Mouse (Mus musculus): ENCODE data around the gene Rev1. TPM values are rescaled to one million over a fixed set of nuclear protein-coding genes. Genes with fewer than 3 reads are reported as not detected.

The Rev1 gene
- polyA plus RNA-seq, 1 experiment, result 0.33 TPM

- Histone ChIP-seq H3K4me1 (ENCODE audit: control insufficient read depth) (no peaks in the 10 kb centered on the region; the same call in 1 of the 2 replicates), H3K4me3 (replicated peaks) (no peak overlapping the region), H3K9me3 (ENCODE audit: control insufficient read depth, low read length) (no peaks in the 10 kb centered on the region), H3K27me3 (ENCODE audit: control insufficient read depth) (no peaks in the 10 kb centered on the region; the same call in 1 of the 2 replicates), H3K36me3 (ENCODE audit: control insufficient read depth) (no peaks in the 10 kb centered on the region)
- TF ChIP-seq TAL1 (IDR thresholded peaks at IDR 0.05; ENCODE audit: low read length) (no peak), GATA1 (IDR thresholded peaks at IDR 0.05; ENCODE audit: low read length) (no peak)
Observed at GRCm38 (mm10) chr1:38139396-38139795, 9.8 kb upstream of the Rev1 start.

GRCm38 (mm10) chr1:38132942-38133341 is 3.3 kb upstream of the Rev1 start:
- peaks cover 35% of the 10 kb centered on the region for H3K4me1 ChIP-seq (ENCODE audit: control insufficient read depth)
- H3K36me3 ChIP-seq (ENCODE audit: control insufficient read depth), result no peaks in the 10 kb centered on the region; the same call in 1 of the 2 replicates
- no peak overlapping the region for H3K4me3 ChIP-seq (replicated peaks)
- no peaks in the 10 kb centered on the region; the same call in 1 of the 2 replicates for H3K27me3 ChIP-seq (ENCODE audit: control insufficient read depth)
- H3K9me3 ChIP-seq (ENCODE audit: control insufficient read depth, low read length), result no peaks in the 10 kb centered on the region
- TF ChIP-seq GATA1 (IDR thresholded peaks at IDR 0.05; ENCODE audit: low read length) (no peak), TAL1 (IDR thresholded peaks at IDR 0.05; ENCODE audit: low read length) (no peak)

DNA sequence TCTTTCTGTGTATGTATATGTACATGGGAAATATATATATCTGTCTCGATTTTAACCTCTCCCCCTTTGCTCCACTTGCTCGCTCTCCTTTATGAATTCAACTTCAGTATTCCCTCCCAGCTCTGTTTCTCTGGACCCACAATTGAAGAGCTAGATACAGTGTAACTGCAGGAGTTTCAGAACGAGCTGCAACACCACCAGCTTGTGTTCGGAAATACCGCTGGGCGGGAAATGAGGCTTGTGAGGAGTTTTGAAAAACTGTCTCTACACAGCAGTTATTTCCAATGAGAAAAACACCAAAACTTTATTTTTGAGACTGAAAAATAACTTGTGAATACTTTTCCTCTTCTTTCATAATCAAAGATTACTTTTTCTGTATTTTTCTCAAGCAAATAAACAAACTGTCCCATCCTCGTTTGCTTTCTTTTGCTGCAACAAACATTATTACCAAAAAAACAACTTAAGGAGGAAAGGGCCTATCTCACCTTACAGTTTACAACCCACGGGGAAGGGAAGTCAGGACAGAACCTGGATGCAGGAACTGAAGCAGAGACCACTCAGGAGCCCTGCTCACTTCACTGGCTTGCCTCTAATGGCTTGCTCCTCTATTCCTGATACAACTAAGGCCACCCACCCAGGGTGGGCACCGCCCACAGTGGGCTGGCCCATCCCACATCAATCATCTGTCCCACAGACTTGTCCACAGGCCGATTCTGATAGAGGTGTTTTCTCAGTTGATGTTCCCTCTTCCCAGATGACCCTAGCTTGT is 1.3 kb upstream of the Rev1 start:
- Histone ChIP-seq H3K9me3 (ENCODE audit: control insufficient read depth, low read length) (no peaks in the 10 kb centered on the region), H3K27me3 (ENCODE audit: control insufficient read depth) (no peaks in the 10 kb centered on the region), H3K4me1 (ENCODE audit: control insufficient read depth) (peaks cover 52% of the 10 kb centered on the region), H3K4me3 (replicated peaks) (peak overlapping the region; percentile 94), H3K36me3 (ENCODE audit: control insufficient read depth) (peaks cover 10% of the 10 kb centered on the region)
- no peak for TF ChIP-seq GATA1 (IDR thresholded peaks at IDR 0.05; ENCODE audit: low read length)
- TF ChIP-seq TAL1 (IDR thresholded peaks at IDR 0.05; ENCODE audit: low read length), result no peak

DNA sequence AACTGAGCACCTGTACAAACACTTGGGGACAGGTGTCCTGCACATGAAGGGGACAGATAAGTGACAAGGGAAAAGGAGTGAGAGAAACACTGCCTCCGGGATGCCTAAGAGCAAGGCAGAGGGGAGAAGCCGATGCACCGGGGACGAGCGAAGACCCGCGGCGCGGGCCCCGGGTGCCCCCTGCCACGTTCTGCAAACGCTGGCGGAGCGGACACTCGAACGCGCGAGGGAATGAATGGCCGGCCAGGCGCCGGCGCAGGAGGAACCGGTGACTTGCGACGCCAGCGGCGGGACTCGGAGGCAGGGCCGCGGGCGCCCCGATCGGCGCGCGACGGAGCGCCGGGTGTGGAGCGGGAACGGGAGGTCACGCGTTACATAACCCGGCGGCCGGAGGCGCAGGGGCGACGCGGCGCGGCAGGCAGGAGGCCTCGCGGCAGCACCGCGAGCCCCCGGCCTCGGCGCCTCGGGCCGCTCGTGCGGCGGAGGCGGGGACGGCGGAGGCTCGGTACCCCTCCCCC is 623 bp downstream of the Rev1 start:
- Histone ChIP-seq H3K9me3 (ENCODE audit: control insufficient read depth, low read length) (no peaks in the 10 kb centered on the region), H3K27me3 (ENCODE audit: control insufficient read depth) (no peaks in the 10 kb centered on the region), H3K4me3 (replicated peaks) (peak overlapping the region; percentile 94), H3K4me1 (ENCODE audit: control insufficient read depth) (peaks cover 54% of the 10 kb centered on the region), H3K36me3 (ENCODE audit: control insufficient read depth) (peaks cover 15% of the 10 kb centered on the region)
- TF ChIP-seq GATA1 (IDR thresholded peaks at IDR 0.05; ENCODE audit: low read length) (no peak), TAL1 (IDR thresholded peaks at IDR 0.05; ENCODE audit: low read length) (no peak)

GRCm38 (mm10) chr1:38127036-38127435 is 2.6 kb downstream of the Rev1 start:
- Histone ChIP-seq H3K27me3 (ENCODE audit: control insufficient read depth) (no peaks in the 10 kb centered on the region), H3K4me3 (replicated peaks) (no peak overlapping the region), H3K9me3 (ENCODE audit: control insufficient read depth, low read length) (no peaks in the 10 kb centered on the region), H3K36me3 (ENCODE audit: control insufficient read depth) (peaks cover 25% of the 10 kb centered on the region), H3K4me1 (ENCODE audit: control insufficient read depth) (peaks cover 46% of the 10 kb centered on the region)
- TF ChIP-seq TAL1 (IDR thresholded peaks at IDR 0.05; ENCODE audit: low read length) (no peak), GATA1 (IDR thresholded peaks at IDR 0.05; ENCODE audit: low read length) (no peak)

DNA sequence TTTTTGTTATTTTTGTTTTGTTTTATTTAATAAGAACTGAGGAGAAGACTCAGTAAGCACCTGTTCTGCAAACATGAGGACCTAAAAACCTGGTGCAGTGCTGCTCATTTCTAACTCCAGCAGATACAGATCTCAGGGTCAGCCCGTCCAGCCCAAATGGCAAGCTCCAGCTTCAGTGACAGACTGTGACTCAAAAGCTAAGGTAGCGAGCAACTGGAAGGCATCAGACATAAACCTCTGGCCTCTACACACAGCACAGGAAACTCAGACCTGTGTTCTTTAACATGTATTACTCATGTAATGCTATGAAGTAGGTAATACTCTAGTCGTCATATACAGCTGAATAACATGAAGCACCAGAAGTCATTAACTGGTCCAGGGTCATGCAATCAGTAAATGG is 3.2 kb downstream of the Rev1 start:
- TF ChIP-seq GATA1 (IDR thresholded peaks at IDR 0.05; ENCODE audit: low read length), result no peak
- TF ChIP-seq TAL1 (IDR thresholded peaks at IDR 0.05; ENCODE audit: low read length), result no peak
- peaks cover 44% of the 10 kb centered on the region for H3K4me1 ChIP-seq (ENCODE audit: control insufficient read depth)
- H3K36me3 ChIP-seq (ENCODE audit: control insufficient read depth), result peaks cover 27% of the 10 kb centered on the region
- H3K4me3 ChIP-seq (replicated peaks), result no peak overlapping the region
- no peaks in the 10 kb centered on the region for H3K9me3 ChIP-seq (ENCODE audit: control insufficient read depth, low read length)
- no peaks in the 10 kb centered on the region for H3K27me3 ChIP-seq (ENCODE audit: control insufficient read depth)

DNA sequence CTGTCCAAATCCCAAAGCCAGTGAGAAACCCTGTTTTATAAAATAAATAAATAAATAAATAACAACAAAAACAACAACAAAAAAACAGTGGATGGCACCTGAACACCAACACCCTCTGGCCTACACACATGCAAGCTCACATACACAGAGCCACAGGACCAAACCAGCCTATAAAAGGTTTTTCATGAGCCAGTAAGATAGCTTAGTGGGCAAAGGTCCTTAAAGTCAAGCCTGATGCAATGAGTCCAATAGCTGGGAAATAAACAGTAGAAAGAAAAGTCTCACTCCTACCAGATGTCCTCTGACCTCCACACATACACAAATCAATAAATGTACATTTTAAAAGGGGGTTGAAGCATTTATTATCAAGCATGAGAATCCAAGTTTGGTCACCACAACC is 5.3 kb downstream of the Rev1 start:
- TF ChIP-seq TAL1 (IDR thresholded peaks at IDR 0.05; ENCODE audit: low read length) (no peak), GATA1 (IDR thresholded peaks at IDR 0.05; ENCODE audit: low read length) (no peak)
- Histone ChIP-seq H3K27me3 (ENCODE audit: control insufficient read depth) (no peaks in the 10 kb centered on the region), H3K4me3 (replicated peaks) (no peak overlapping the region), H3K9me3 (ENCODE audit: control insufficient read depth, low read length) (no peaks in the 10 kb centered on the region), H3K4me1 (ENCODE audit: control insufficient read depth) (peaks cover 31% of the 10 kb centered on the region), H3K36me3 (ENCODE audit: control insufficient read depth) (peaks cover 31% of the 10 kb centered on the region)

DNA sequence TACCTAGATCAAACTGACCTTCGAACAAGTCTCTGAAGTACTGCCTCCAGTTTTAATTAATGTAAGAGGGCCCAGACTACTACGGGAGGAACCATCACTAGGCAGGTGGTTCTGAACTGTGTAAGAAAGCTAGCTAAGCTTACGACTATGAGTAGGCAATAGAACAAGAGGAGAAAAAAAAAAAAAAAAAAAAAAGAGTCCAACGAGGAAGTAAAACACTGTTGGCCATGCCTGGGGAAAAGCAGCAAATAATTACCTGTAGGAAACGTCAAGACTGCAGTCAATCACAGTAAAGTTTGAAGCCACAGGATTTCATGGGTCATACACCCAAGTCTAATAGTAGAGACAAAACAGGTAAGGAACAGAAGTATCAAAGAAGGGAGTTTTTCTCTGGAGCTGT is 8.7 kb downstream of the Rev1 start:
- Histone ChIP-seq H3K27me3 (ENCODE audit: control insufficient read depth) (no peaks in the 10 kb centered on the region), H3K4me3 (replicated peaks) (no peak overlapping the region), H3K36me3 (ENCODE audit: control insufficient read depth) (peaks cover 35% of the 10 kb centered on the region), H3K4me1 (ENCODE audit: control insufficient read depth) (peaks cover 4% of the 10 kb centered on the region), H3K9me3 (ENCODE audit: control insufficient read depth, low read length) (no peaks in the 10 kb centered on the region)
- TF ChIP-seq TAL1 (IDR thresholded peaks at IDR 0.05; ENCODE audit: low read length) (no peak), GATA1 (IDR thresholded peaks at IDR 0.05; ENCODE audit: low read length) (no peak)

GRCm38 (mm10) chr1:38118624-38119023 is 11.0 kb downstream of the Rev1 start:
- Histone ChIP-seq H3K27me3 (ENCODE audit: control insufficient read depth) (no peaks in the 10 kb centered on the region), H3K4me1 (ENCODE audit: control insufficient read depth) (peaks cover 2% of the 10 kb centered on the region), H3K9me3 (ENCODE audit: control insufficient read depth, low read length) (no peaks in the 10 kb centered on the region), H3K36me3 (ENCODE audit: control insufficient read depth) (peaks cover 26% of the 10 kb centered on the region), H3K4me3 (replicated peaks) (no peak overlapping the region)
- TF ChIP-seq TAL1 (IDR thresholded peaks at IDR 0.05; ENCODE audit: low read length), result no peak
- no peak for TF ChIP-seq GATA1 (IDR thresholded peaks at IDR 0.05; ENCODE audit: low read length)

Data from erythroblast, embryonic 14.5 days (primary cell).